In the genomic region with DNA sequence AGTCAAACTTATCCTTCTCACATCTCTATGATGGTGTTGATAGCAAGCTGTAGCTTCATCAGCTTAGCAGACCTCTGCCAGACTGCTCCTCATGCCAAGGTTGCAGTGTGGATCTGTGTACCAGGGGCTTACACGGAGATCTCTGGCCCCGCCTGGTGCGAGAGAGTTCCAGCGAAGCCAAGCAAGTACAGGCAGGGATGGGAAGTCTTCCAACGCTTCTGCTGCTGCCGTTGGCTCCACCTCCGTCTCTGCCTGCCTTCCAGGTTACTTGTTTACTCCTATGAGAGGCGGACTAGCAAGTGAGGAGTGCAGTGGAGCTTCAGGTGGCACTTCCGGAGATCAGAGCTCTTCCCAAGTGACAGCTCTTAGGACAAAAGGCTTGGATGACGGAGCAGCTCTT, we compare ENCODE assay signal across 15 mouse cellular contexts. TPM values are rescaled to one million over a fixed set of nuclear protein-coding genes. Genes with fewer than 3 reads are reported as not detected.
DNase-seq lines count a peak whose midpoint lies in the region; ATAC-seq and TF ChIP-seq lines count a peak whose summit lies in the region.
"Had no signal": no experiment of that assay in that cellular context is flagged by ENCODE, and none has a peak within 500 bp of the region (broad histone marks: within the 10 kb centered on the region; RNA-seq: fewer than 3 reads in every experiment).

No protein-coding gene starts in this region.

- H3K4me2 ChIP-seq in hindbrain, postnatal 0 days (ENCODE audit: low read depth, low read length): no peak overlapping the region
- H3K4me2 ChIP-seq in hindbrain, embryonic 13.5 days: no peak overlapping the region
- H3K4me2 ChIP-seq in intestine, embryonic 16.5 days (ENCODE audit: low read depth, low read length): peak overlapping the region; percentile 16; the same call in 1 of the 2 replicates
- H3K4me2 ChIP-seq in limb, embryonic 15.5 days: peak overlapping the region; percentile 19; the same call in 1 of the 2 replicates
- H3K4me2 ChIP-seq: hindbrain, embryonic 12.5 days; lung, embryonic 14.5 days; midbrain, embryonic 15.5 days had no signal

- TF ChIP-seq POLR2A in brain, embryonic 14.5 days (IDR thresholded peaks at IDR 0.05; ENCODE audit: borderline replicate concordance, extremely low read depth, insufficient read depth, insufficient read length, poor library complexity, severe bottlenecking): no peak

- H3K27ac ChIP-seq in hindbrain, postnatal 0 days: no peak overlapping the region
- H3K27ac ChIP-seq in hindbrain, embryonic 13.5 days: no peak overlapping the region
- H3K27ac ChIP-seq in intestine, embryonic 16.5 days (ENCODE audit: low read length): no peak overlapping the region
- no peak overlapping the region for H3K27ac ChIP-seq in limb, embryonic 15.5 days
- H3K27ac ChIP-seq: hindbrain, embryonic 12.5 days; midbrain, embryonic 15.5 days had no signal

- 16% methylated on average over 10 of the region's 10 CpGs for WGBS in hindbrain, postnatal 0 days
- 23% methylated on average over 10 of the region's 10 CpGs for WGBS in hindbrain, embryonic 13.5 days
- 15% methylated on average over 10 of the region's 10 CpGs for WGBS in intestine, embryonic 16.5 days
- WGBS in limb, embryonic 15.5 days: 10% methylated on average over 10 of the region's 10 CpGs

- no peaks in the 10 kb centered on the region for H3K4me1 ChIP-seq in hindbrain, postnatal 0 days (ENCODE audit: insufficient read depth, low read length)
- H3K4me1 ChIP-seq in hindbrain, embryonic 13.5 days (replicated peaks): no peaks in the 10 kb centered on the region
- peaks cover 4% of the 10 kb centered on the region; the same call in 1 of the 2 replicates for H3K4me1 ChIP-seq in intestine, embryonic 16.5 days (ENCODE audit: control insufficient read depth, insufficient read depth, low read length)
- peaks cover 2% of the 10 kb centered on the region; the same call in 1 of the 2 replicates for H3K4me1 ChIP-seq in limb, embryonic 15.5 days
- H3K4me1 ChIP-seq: hindbrain, embryonic 12.5 days; midbrain, embryonic 15.5 days had no signal

- intact Hi-C loops in left cerebral cortex, postnatal 10 days (cut with DNase I): no loop called here

- H3K9me3 ChIP-seq in hindbrain, postnatal 0 days (ENCODE audit: low read length): no peaks in the 10 kb centered on the region
- no peaks in the 10 kb centered on the region for H3K9me3 ChIP-seq in hindbrain, embryonic 13.5 days
- H3K9me3 ChIP-seq in intestine, embryonic 16.5 days (ENCODE audit: control insufficient read depth, low read length): peaks cover 3% of the 10 kb centered on the region; the same call in 1 of the 2 replicates
- no peaks in the 10 kb centered on the region for H3K9me3 ChIP-seq in limb, embryonic 15.5 days
- H3K9me3 ChIP-seq: hindbrain, embryonic 12.5 days; midbrain, embryonic 15.5 days had no signal

- peak; percentile 39 for DNase-seq in hindbrain, postnatal 0 days (ENCODE audit: low spot score)
- DNase-seq in brain, embryonic 14.5 days (ENCODE audit: low read depth): peak; percentile 63
- no peak for DNase-seq in lung, postnatal 36 days
- DNase-seq in left cerebral cortex, postnatal 10 days (ENCODE audit: extremely low spot score in 1 of 2, low spot score in 2 of 2): no peak
- DNase-seq: adrenal gland, postnatal 10 days; cerebellum, adult 18-20 months; gastrocnemius, postnatal 10 days; layer of hippocampus, postnatal 36 days; lung, embryonic 14.5 days; right cerebral cortex, postnatal 4 days had no signal

- no peaks in the 10 kb centered on the region for H3K27me3 ChIP-seq in hindbrain, postnatal 0 days (ENCODE audit: insufficient read depth, low read length)
- peaks cover 11% of the 10 kb centered on the region for H3K27me3 ChIP-seq in hindbrain, embryonic 13.5 days
- H3K27me3 ChIP-seq in intestine, embryonic 16.5 days (replicated peaks; ENCODE audit: control insufficient read depth, insufficient read depth, low read length): no peaks in the 10 kb centered on the region; the same call in 1 of the 2 replicates
- H3K27me3 ChIP-seq in limb, embryonic 15.5 days: 0 out of 2 replicates have a peak, but pooled peaks cover 3% of the 10 kb centered on the region

- H3K4me3 ChIP-seq in hindbrain, postnatal 0 days (ENCODE audit: low read length): no peak overlapping the region
- H3K4me3 ChIP-seq in hindbrain, embryonic 13.5 days: no peak overlapping the region
- H3K4me3 ChIP-seq in intestine, embryonic 16.5 days (ENCODE audit: low read length): no peak overlapping the region
- H3K4me3 ChIP-seq in limb, embryonic 15.5 days: no peak overlapping the region
- H3K4me3 ChIP-seq: hindbrain, embryonic 12.5 days; midbrain, embryonic 15.5 days had no signal

- H3K36me3 ChIP-seq in hindbrain, postnatal 0 days (ENCODE audit: insufficient read depth, low read length): no peaks in the 10 kb centered on the region
- H3K36me3 ChIP-seq in hindbrain, embryonic 13.5 days: no peaks in the 10 kb centered on the region
- no peaks in the 10 kb centered on the region for H3K36me3 ChIP-seq in intestine, embryonic 16.5 days (ENCODE audit: control insufficient read depth, insufficient read depth, low read length)
- no peaks in the 10 kb centered on the region for H3K36me3 ChIP-seq in limb, embryonic 15.5 days
- H3K36me3 ChIP-seq: hindbrain, embryonic 12.5 days; midbrain, embryonic 15.5 days had no signal

- ATAC-seq in hindbrain, postnatal 0 days: no peak; the same call in 1 of the 2 replicates
- ATAC-seq in hindbrain, embryonic 13.5 days (ENCODE audit: low FRiP score): no peak
- ATAC-seq in intestine, embryonic 16.5 days: no peak; the same call in 1 of the 2 replicates
- ATAC-seq in limb, embryonic 15.5 days (ENCODE audit: insufficient number of reproducible peaks, low FRiP score, low TSS enrichment, low read depth): no peak
- ATAC-seq: midbrain, embryonic 15.5 days had no signal

- H3K9ac ChIP-seq in hindbrain, postnatal 0 days (replicated peaks; ENCODE audit: low read length): no peak overlapping the region
- no peak overlapping the region for H3K9ac ChIP-seq in hindbrain, embryonic 13.5 days
- H3K9ac ChIP-seq in intestine, embryonic 16.5 days (ENCODE audit: low read depth, low read length): no peak overlapping the region
- no peak overlapping the region for H3K9ac ChIP-seq in limb, embryonic 15.5 days
- H3K9ac ChIP-seq: hindbrain, embryonic 12.5 days; lung, embryonic 14.5 days; midbrain, embryonic 15.5 days had no signal

- no peak for TF ChIP-seq CTCF in hindbrain, postnatal 0 days (IDR thresholded peaks at IDR 0.05; ENCODE audit: low read depth)
- TF ChIP-seq CTCF in brain, embryonic 14.5 days (IDR thresholded peaks at IDR 0.05; ENCODE audit: borderline replicate concordance, extremely low read depth, insufficient read depth, insufficient read length): no peak

RNA-seq across cellular contexts. Expression of a gene that starts 8.5 kb away (rescaled TPM):
- 18.4 and 34.8 TPM in 2 replicates for total RNA-seq in hindbrain, postnatal 0 days (2014; rRNA removed)
- polyA plus RNA-seq in hindbrain, postnatal 0 days (2015; fragmentation: Nextera tagmentation; extraction: Ambion mirVana): 49.6 and 50.8 TPM in 2 replicates
- polyA plus RNA-seq in hindbrain, embryonic 13.5 days (2015; fragmentation: Nextera tagmentation; extraction: Ambion mirVana): 27.2 and 31.3 TPM in 2 replicates
- polyA plus RNA-seq in brain, embryonic 14.5 days (2012; rRNA removed): 26.2 and 26.9 TPM in 2 replicates
- 53.2 and 58.8 TPM in 2 replicates for polyA plus RNA-seq in intestine, embryonic 16.5 days (2015; fragmentation: Nextera tagmentation; extraction: Ambion mirVana)
- 64.6 and 76.8 TPM in 2 replicates for polyA plus RNA-seq in limb, embryonic 15.5 days (2015; fragmentation: Nextera tagmentation; extraction: Ambion mirVana)
- total RNA-seq in left cerebral cortex, postnatal 10 days (2021): 10 to 100 TPM; 11.1 to 12.9 TPM

RNA-seq across cellular contexts. Expression of a gene that starts 24.2 kb away (rescaled TPM):
- 2.0 TPM in 1 of 2 replicates, not detected in the other for total RNA-seq in hindbrain, postnatal 0 days (2014; rRNA removed)
- 0.93 and 1.2 TPM in 2 replicates for polyA plus RNA-seq in hindbrain, postnatal 0 days (2015; fragmentation: Nextera tagmentation; extraction: Ambion mirVana)
- 0.92 and 1.3 TPM in 2 replicates for polyA plus RNA-seq in hindbrain, embryonic 13.5 days (2015; fragmentation: Nextera tagmentation; extraction: Ambion mirVana)
- 0.44 and 0.72 TPM in 2 replicates for polyA plus RNA-seq in brain, embryonic 14.5 days (2012; rRNA removed)
- 1.2 and 1.3 TPM in 2 replicates for polyA plus RNA-seq in intestine, embryonic 16.5 days (2015; fragmentation: Nextera tagmentation; extraction: Ambion mirVana)
- polyA plus RNA-seq in limb, embryonic 15.5 days (2015; fragmentation: Nextera tagmentation; extraction: Ambion mirVana): 1.9 and 2.0 TPM in 2 replicates
- 1 to 10 TPM; 2.4 to 2.8 TPM for total RNA-seq in left cerebral cortex, postnatal 10 days (2021)

RNA-seq across cellular contexts. Expression of a gene that starts 37.0 kb away (rescaled TPM):
- 44.1 and 54.4 TPM in 2 replicates for total RNA-seq in hindbrain, postnatal 0 days (2014; rRNA removed)
- polyA plus RNA-seq in hindbrain, postnatal 0 days (2015; fragmentation: Nextera tagmentation; extraction: Ambion mirVana): 50.0 and 50.7 TPM in 2 replicates
- polyA plus RNA-seq in hindbrain, embryonic 13.5 days (2015; fragmentation: Nextera tagmentation; extraction: Ambion mirVana): 19.3 and 19.9 TPM in 2 replicates
- polyA plus RNA-seq in brain, embryonic 14.5 days (2012; rRNA removed): 22.5 and 26.7 TPM in 2 replicates
- 60.0 and 63.3 TPM in 2 replicates for polyA plus RNA-seq in intestine, embryonic 16.5 days (2015; fragmentation: Nextera tagmentation; extraction: Ambion mirVana)
- 56.0 and 62.4 TPM in 2 replicates for polyA plus RNA-seq in limb, embryonic 15.5 days (2015; fragmentation: Nextera tagmentation; extraction: Ambion mirVana)
- 10 to 100 TPM; 23.8 to 23.9 TPM for total RNA-seq in left cerebral cortex, postnatal 10 days (2021)

Comparison
In these comparisons a context has a peak if more than half of its experiments do, and no peak if none do; other contexts are left out.
1. DNase-seq: peak in hindbrain, postnatal 0 days (single experiment) and brain, embryonic 14.5 days (single experiment); none in lung, postnatal 36 days (single experiment) and left cerebral cortex, postnatal 10 days (0 of 2).
2. H3K4me2 ChIP-seq: peak in intestine, embryonic 16.5 days (single experiment) and limb, embryonic 15.5 days (single experiment); none in hindbrain, postnatal 0 days (single experiment) and hindbrain, embryonic 13.5 days (single experiment).